Mouse (Mus musculus) bone marrow, adult 2 months (tissue): ENCODE results near the gene Itga9.

ENCODE experiments used
- CTCF ChIP-seq: fragments of 200-500 bp; IDR thresholded peaks from 2 replicates; pipeline ENCODE4 v1.5.1; 2011; ENCODE audit warnings: low read length, control low read depth; ENCODE audit not compliant: control insufficient read depth, insufficient read depth
- POLR2A ChIP-seq: fragments of 200-500 bp; IDR thresholded peaks from 2 replicates; pipeline ENCODE4 v1.6.1; 2011; ENCODE audit warnings: low read depth, mild to moderate bottlenecking, control low read depth, low read length, borderline replicate concordance; ENCODE audit not compliant: control insufficient read depth

DNA sequence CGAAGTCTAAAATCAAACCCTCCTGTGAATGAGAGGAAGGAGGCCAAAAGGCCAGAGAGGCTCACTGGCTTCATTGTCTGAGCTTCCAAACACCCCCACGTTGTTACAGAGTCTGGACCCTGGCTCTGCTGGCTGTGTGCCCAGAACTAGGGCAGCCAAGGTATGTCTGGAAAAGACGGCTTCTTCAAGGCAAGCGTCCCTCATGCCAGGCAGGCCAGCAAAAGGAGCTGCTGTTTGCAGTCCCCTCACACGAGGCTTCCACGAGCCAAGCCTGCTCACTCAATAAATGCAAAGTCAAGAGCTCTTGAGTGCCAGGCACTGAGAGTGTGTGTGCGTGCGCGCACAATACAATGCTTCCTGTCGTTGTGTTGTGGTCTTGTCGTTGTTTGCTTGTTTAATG, 224.6 kb downstream of the Itga9 start:
- TF ChIP-seq CTCF (no peak), POLR2A (no peak)
